Mouse (Mus musculus): ENCODE results near the gene Asb5.
"Not testable (repeated sequence)": the region's sequence is repeated elsewhere in the genome, so short reads cannot be mapped to it uniquely, and the experiment has no call there.

Gene Asb5

GRCm38 (mm10) chr8:54529382-54530296, at the start of gene Asb5, which contains the start of gene Spcs3:
Gene Asb5, plus strand, starts transcription at chr8:54529580.
Gene Spcs3, minus strand, starts transcription at chr8:54529998.
- DNase-seq (ENCODE audit: low spot score): peak; percentile 97

- DNase-seq (ENCODE audit: low spot score): no peak
Measured at GRCm38 (mm10) chr8:54486555-54487273, 42.7 kb upstream of the Asb5 start.

GRCm38 (mm10) chr8:54488437-54488836, 40.9 kb upstream of the Asb5 start:
- no peak for DNase-seq (ENCODE audit: low spot score)

GRCm38 (mm10) chr8:54491057-54491690, 38.2 kb upstream of the Asb5 start:
- peak; percentile 82 for DNase-seq (ENCODE audit: low spot score)

DNA sequence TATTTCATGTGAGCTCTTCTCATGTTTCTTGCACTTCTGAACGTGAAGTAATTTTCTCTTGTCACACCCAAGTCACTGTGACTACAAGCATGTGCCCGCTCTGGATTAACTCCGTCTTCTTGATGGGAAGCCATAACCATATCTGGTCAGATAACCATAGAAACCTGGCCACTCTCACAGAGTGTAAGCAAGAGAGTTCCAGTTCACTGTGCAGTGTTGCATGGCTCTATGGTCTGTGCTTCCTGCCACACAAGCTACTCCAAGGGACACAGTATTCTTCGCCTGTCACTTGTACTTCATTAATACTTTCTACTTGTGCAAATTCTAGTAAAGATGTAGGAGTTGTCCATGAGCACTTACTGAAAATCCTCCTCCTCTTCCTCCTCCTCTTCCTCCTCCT, 37.4 kb upstream of the Asb5 start:
- no peak for DNase-seq (ENCODE audit: low spot score)

DNA sequence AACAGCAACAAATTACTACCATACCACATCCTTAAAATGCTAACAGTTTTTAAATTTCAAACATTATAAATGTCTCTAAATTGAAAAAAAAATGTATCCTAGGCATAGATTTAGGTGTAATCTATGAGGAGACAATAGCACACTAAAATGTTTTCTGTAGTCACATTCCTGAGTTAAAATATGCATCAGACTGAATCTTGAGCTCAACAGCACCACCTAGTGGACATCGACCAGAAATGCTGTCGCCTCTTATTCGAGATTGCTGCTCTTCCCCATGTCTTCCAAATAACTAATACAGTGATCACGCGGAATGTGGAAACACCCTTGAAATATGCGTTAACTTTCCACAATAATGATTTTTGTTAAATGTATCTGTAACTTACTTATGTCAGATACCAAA, 36.3 kb upstream of the Asb5 start:
- DNase-seq (ENCODE audit: low spot score): peak; percentile 89

GRCm38 (mm10) chr8:54493915-54494314, 35.5 kb upstream of the Asb5 start:
- DNase-seq (ENCODE audit: low spot score): no peak

- no peak for DNase-seq (ENCODE audit: low spot score)
Measured at GRCm38 (mm10) chr8:54503104-54503503, 26.3 kb upstream of the Asb5 start.

GRCm38 (mm10) chr8:54505060-54505459, 24.3 kb upstream of the Asb5 start:
- DNase-seq (ENCODE audit: low spot score): no peak

DNA sequence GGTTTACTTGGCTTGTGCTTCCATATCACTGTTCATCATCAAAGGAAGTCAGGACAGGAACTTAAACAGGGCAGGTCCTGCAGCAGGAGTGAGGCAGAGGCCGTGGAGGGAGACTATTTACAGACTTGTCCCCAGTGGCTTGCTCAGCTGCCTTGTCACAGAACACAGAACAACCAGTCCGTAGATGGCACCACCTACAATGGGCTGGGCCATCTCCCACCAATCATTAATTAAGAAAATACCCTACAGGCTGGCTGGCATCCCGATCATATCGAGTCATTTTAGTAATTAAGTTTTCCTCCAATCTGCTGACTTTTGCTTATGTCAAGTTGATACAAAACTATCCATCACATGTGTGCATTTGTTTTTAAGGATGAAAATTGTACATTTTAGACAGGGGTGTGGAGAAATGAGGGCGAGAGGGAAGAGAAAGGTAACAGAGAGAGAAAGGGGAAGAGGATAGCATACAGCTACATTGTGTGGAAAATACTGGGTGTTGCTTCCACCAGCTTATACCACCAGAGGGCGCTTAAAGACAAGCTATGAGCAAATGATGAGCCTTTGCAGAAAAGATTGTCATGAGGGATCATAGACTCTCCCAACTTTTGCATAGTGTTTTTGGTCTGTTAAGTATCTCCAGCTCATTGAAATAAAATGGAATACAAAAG, 21.8 kb upstream of the Asb5 start:
- DNase-seq (ENCODE audit: low spot score): peak; percentile 92

DNA sequence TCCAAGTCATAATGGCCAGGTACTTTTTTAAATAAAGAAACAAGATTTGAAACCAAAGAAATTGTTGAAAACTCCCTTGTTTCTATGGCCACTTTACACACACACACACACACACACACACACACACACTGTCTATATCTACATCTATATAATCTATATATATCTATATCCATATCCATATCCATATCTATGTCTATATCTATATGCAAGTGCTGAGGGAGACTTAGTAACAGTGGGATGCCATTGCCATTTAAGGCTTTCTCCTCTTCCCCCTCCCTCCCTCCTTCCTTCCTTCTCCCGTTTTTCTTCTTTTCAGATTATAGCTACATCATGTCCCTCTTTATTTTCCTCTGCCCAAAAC, 21.3 kb upstream of the Asb5 start:
- no peak for DNase-seq (ENCODE audit: low spot score)

DNA sequence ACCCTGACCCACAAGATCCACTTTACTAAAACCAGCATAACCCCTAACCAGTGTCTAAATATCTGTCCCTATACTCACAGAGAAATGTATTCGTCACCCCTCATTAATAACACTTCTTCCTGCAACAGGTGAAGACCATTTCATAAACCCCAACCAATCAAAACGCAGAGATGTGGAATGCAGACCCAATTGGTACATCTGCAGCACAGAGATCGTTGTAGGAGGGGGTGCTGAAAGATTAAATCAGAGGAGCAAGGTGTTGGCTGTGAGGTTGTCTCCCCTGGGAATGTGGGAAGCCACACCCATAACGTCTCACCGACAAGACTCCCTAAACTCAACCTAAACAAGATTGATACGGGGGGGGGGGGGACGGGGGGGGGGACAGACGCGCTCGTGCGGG, 20.6 kb upstream of the Asb5 start:
- peak; percentile 45 for DNase-seq (ENCODE audit: low spot score)

- DNase-seq (ENCODE audit: low spot score): peak; percentile 61
Measured at GRCm38 (mm10) chr8:54509221-54509721, 20.1 kb upstream of the Asb5 start.

- no peak for DNase-seq (ENCODE audit: low spot score)
Measured at GRCm38 (mm10) chr8:54511791-54512190, 17.6 kb upstream of the Asb5 start.

DNA sequence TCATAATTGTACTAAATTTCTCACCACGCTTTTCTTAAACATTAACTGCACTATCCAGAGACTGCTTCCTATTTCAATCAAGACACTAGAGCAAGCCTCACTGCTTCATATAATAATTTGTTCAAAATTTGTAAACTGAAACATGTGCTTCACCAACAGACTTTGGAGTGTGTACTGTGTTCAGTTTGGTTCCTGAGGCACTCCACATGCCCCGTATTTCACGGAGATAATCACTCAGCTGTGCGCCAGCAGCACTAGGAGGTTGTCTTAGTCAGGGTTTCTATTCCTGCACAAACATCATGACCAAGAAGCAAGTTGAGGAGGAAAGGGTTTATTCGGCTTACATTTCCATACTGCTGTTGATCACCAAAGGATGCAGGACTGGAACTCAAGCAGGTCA, 17.2 kb upstream of the Asb5 start:
- not testable (repeated sequence) for DNase-seq (ENCODE audit: low spot score)

DNA sequence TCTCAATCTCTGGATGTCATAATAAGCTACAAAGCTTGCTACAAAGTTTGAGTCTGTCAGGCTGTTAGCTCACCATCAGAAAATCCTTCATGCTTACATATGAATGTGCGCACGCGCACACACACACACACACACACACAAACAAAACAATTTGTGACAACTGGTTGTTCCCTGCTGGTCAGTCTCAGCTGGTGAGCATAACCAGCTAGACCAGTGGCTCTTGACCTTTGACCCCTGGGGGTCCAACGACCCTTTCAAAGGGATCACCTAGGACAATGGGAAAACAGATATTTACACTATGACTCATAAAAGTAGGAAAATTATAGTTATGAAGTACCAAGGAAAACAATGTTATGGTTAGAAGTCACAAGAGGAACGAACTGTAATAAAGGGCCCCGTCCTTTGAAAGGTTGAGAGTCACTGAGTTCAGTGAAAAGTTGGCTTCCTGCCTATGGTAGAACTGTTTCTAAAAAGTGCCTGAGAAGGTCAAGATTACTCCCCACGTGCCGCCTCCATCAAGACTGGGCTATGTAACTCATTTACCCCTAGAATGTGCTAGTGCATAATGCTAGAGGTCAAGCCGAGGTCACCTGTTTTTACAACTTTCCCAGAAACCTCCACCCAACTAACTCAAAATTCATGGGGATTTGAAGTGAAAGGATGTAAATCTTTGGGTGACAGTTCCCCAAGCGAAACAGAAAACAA, 10.5 kb upstream of the Asb5 start:
- DNase-seq (ENCODE audit: low spot score): no peak

DNA sequence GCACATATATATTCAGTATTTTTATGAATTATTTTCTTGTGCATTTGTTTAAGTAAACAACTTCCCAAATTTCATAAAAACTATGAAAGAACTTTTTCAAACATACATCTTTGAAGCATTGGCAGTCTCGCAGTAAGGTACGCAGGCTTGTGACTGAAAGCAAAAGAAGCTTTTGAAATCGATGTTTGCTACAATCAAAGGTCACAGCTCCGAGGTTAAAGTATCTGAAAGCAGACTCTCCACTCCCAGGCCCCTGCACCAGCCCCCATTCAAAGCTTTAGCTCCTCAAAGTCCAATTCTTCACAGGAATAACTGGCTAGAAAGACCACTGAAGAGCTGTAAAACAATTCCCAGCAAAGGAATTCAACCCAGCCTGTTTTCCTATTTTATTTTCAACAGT, 8.9 kb upstream of the Asb5 start:
- no peak for DNase-seq (ENCODE audit: low spot score)

DNA sequence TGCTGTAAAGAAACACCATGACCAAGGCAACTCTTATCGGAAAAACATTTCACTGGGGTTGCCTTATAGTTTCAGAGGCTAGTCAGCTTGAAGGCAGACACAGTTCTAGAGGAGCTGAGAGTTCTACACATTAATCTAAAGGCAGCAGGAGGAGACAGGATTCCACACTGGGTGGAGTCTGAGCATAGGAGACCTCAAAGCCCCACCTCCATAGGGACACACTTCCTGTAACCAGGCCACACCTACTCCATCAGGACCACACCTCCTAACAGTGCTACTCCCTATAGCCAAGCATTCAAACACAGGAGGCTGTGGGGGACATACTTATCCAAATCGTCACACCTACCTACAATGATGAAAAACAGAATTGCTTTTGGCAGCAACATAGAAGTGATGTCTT, 3.8 kb upstream of the Asb5 start:
- DNase-seq (ENCODE audit: low spot score): no peak

DNA sequence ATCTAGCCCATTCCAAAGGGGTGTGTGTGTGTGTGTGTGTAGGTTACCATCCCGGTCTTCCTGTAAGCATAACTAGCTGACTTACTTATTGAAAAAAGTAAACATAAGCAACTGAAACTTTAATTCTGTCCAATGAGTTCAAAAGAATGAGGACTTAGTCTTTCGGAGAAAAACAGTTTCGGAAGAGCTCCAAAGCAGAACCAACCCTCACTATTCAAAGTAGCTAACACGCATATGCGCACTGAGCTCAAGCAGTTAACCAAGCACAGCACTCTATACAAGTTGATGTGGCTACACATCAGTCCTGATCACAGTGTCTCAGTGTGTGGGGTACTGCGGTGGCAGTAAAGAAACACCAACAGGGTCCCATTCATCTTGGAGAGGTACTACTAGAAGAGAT, 2.7 kb upstream of the Asb5 start:
- no peak for DNase-seq (ENCODE audit: low spot score)

DNA sequence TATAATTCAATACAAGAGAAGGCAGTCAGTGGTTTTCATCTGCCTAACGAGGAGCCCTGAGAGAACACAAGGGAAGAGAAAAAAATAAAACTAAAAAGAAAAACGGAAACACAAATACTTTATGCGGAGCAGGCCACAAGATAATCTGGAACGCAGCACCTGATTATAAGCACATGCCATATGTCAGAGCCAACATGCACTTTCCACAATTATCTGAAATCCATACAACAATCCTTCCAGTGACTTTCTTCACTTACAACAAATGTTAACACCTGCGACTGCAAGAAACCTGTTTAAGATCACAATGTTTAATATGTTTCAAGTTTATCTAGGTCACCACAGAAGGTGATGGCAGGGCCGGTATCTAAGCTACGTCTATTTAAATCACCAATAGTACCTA, 809 bp upstream of the Asb5 start:
- no peak for DNase-seq (ENCODE audit: low spot score)

DNA sequence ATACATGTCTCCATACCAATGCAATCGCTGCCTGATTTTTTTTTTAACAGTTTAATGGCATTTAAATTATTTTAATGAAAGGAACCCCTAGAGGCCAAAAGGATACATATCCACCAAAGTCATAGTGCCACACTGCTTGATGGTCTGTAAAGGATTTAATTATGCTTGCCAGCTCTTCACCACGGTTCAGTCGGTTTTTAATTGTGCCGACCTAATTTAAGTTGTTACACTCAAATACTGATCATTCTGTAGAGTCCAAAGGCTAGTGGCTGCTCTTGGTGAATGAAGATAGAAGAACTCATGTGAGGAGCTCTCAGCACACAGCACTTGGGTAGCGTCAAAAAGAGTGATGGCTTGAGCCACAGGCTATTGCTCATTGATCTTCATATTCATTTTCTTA, 5.8 kb downstream of the Asb5 start:
- DNase-seq (ENCODE audit: low spot score): peak; percentile 45

All from retina, embryonic 14.5 days (tissue).